Mouse (Mus musculus) spleen, adult 2 months (tissue): Measurements from ENCODE around the gene Rgs9bp.

ENCODE experiments used
- CTCF ChIP-seq: fragments of 200-500 bp; IDR thresholded peaks from 2 replicates; pipeline ENCODE4 v1.5.1; 2011; ENCODE audit warnings: mild to moderate bottlenecking, inconsistent platforms; ENCODE audit not compliant: insufficient read depth, insufficient read length, insufficient replicate concordance; ENCODE audit errors: extremely low read depth
- POLR2A ChIP-seq: fragments of 200-500 bp; IDR thresholded peaks from 2 replicates; pipeline ENCODE4 v1.6.1; 2011; ENCODE audit warnings: low read depth, low read length, inconsistent platforms

- no peak for TF ChIP-seq POLR2A
- TF ChIP-seq CTCF, result no peak
These were observed 23.9 kb upstream of the Rgs9bp start for GRCm38 (mm10) chr7:35609245-35609644.
